Mouse (Mus musculus) kidney, postnatal 0 days (tissue): ENCODE results near the gene Psmd11. TPM values are rescaled to one million over a fixed set of nuclear protein-coding genes. Genes with fewer than 3 reads are reported as not detected.
"Not testable (repeated sequence)": the region's sequence is repeated elsewhere in the genome, so short reads cannot be mapped to it uniquely, and the experiment has no call there.

ENCODE experiments used
- ATAC-seq: fragments of 200-750 bp; cut with Nextera tagmentation; replicated peaks from 2 replicates; pipeline ENCODE4 v1.8.0; 2017; ENCODE audit warnings: low read depth, moderate number of reproducible peaks, moderate TSS enrichment, moderate library complexity; ENCODE audit not compliant: low FRiP score
- DNase-seq: peaks from one replicate; pipeline ENCODE4 v3.0.0-alpha.2; 2016; ENCODE audit warnings: low spot score
- H3K27ac ChIP-seq: fragments of 300-500 bp; sonication (generic); 2 replicates; pipeline ENCODE4 v1.5.1; 2014; ENCODE audit warnings: mild to moderate bottlenecking
- H3K27me3 ChIP-seq: fragments of 300-500 bp; sonication (generic); 2 replicates; pipeline ENCODE4 v1.6.1; 2014; ENCODE audit warnings: low read length, mixed read lengths; ENCODE audit not compliant: insufficient read depth
- H3K36me3 ChIP-seq: fragments of 300-500 bp; sonication (generic); 2 replicates; pipeline ENCODE4 v1.6.1; 2014; ENCODE audit warnings: low read length, mixed read lengths; ENCODE audit not compliant: insufficient read depth
- H3K4me1 ChIP-seq: fragments of 300-500 bp; sonication (generic); replicated peaks from 2 replicates; pipeline ENCODE4 v1.6.1; 2014; ENCODE audit warnings: antibody characterized with exemption, low read length, mixed read lengths; ENCODE audit not compliant: insufficient read depth
- H3K4me2 ChIP-seq: fragments of 300-500 bp; sonication (generic); 2 replicates; pipeline ENCODE4 v1.6.1; 2014; ENCODE audit warnings: mild to moderate bottlenecking, low read length, moderate library complexity, mixed read lengths
- H3K4me3 ChIP-seq: fragments of 300-500 bp; sonication (generic); replicated peaks from 2 replicates; pipeline ENCODE4 v1.5.1; 2014; ENCODE audit warnings: low read depth, low read length
- H3K9ac ChIP-seq: fragments of 300-500 bp; sonication (generic); 2 replicates; pipeline ENCODE4 v1.6.1; 2014; ENCODE audit warnings: low read depth, low read length
- H3K9me3 ChIP-seq: fragments of 300-500 bp; sonication (generic); replicated peaks from 2 replicates; pipeline ENCODE4 v1.6.1; 2016; ENCODE audit warnings: low read length, inconsistent platforms, mixed read lengths
- CTCF ChIP-seq: IDR thresholded peaks from 2 replicates; pipeline ENCODE4 v1.5.1; 2016; ENCODE audit warnings: antibody characterized with exemption, low read depth, mild to moderate bottlenecking, moderate library complexity
- WGBS: fragments of 180-500 bp; shearing (Covaris S2); extraction: QIAGEN DNeasy Blood & Tissue Kit; methylation state at CpG from one replicate; pipeline ENCODE4 v1.1.7; 2014; 5-methylcytosine and 5-hydroxymethylcytosine counted together
- polyA plus RNA-seq: library from polyadenylated mRNA; unstranded; fragments of >200 nt; fragmentation: Nextera tagmentation; extraction: Ambion mirVana; gene quantifications from 2 replicates; pipeline ENCODE4 v1.2.1, GENCODE M21; 2015

Psmd11 gene
- polyA plus RNA-seq: 249 and 281 TPM in 2 replicates

- H3K9ac ChIP-seq: peak within 1 kb of the TSS; percentile 97
- H3K4me1 ChIP-seq: no peaks in the 10 kb centered on the region
- peak; percentile 88 for TF ChIP-seq CTCF
- H3K27ac ChIP-seq: peak within 1 kb of the TSS; percentile 88
- no peaks in the 10 kb centered on the region for H3K27me3 ChIP-seq
- peak within 1 kb of the TSS; percentile 100 for H3K4me3 ChIP-seq
- H3K36me3 ChIP-seq: peaks cover 8% of the 10 kb centered on the region
- peak; percentile 99 for DNase-seq
- under 1% methylated on average over 57 of the region's 58 CpGs for WGBS
- ATAC-seq: peak; percentile 98
- H3K9me3 ChIP-seq: no peaks in the 10 kb centered on the region
- peak within 1 kb of the TSS; percentile 81 for H3K4me2 ChIP-seq
Measured at GRCm38 (mm10) chr11:80428381-80429008, at the start of gene Psmd11. TSS of gene Psmd11 (plus strand) at chr11:80428615.

- ATAC-seq, H3K27ac ChIP-seq, H3K9me3 ChIP-seq, H3K4me3 ChIP-seq, H3K4me1 ChIP-seq, H3K27me3 ChIP-seq, H3K36me3 ChIP-seq, H3K9ac ChIP-seq, DNase-seq, H3K4me2 ChIP-seq: not testable (repeated sequence)
- 94% methylated on average over 7 of the region's 7 CpGs for WGBS
Measured at GRCm38 (mm10) chr11:80379184-80379583, 49.2 kb upstream of the Psmd11 start.

GRCm38 (mm10) chr11:80382626-80383018 lies 45.8 kb upstream of the Psmd11 start:
- ATAC-seq: peak; percentile 17
- 4% methylated on average over 12 of the region's 12 CpGs for WGBS

DNA sequence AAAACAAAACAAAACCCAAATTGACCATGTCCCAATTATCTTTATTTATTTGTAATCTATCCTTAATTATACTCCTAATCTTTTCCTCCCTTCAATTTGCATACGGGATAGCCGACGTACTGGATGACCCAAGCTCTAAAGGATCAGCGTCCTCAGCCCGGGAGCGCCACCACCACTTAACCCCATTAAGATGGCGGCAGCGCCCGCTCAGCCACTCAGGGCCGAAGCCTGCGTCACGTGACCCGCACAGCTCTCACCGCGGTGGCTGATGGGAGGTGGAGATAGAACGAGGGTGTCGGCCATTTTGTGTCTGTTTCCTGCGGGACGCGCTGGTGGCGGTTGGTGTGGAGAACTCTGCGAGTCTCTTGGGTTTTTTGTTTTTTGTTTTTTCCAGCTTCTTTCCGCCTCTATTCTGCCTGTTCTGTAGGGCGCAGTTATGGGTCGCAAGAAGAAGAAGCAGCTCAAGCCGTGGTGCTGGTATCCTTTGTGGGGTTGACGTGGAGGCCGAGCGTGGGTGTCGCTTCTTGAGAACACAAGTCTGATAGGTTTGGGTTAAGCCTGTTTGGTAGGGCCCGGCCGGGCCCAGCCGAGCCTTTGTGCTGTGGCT lies 45.3 kb upstream of the Psmd11 start, which contains the start of gene Zfp207:
Gene Zfp207 (plus strand): TSS at position 261 of the 607 bp plus-strand sequence.
- peak; percentile 96 for ATAC-seq

More at GRCm38 (mm10) chr11:80382626-80383018, 45.8 kb upstream of the Psmd11 start:
- Histone ChIP-seq H3K9me3 (no peaks in the 10 kb centered on the region), H3K36me3 (peaks cover 3% of the 10 kb centered on the region; the same call in 1 of the 2 replicates), H3K27ac (peak overlapping the region; percentile 90), H3K27me3 (no peaks in the 10 kb centered on the region), H3K4me3 (peak overlapping the region; percentile 80), H3K4me1 (peaks cover 15% of the 10 kb centered on the region; the same call in 1 of the 2 replicates), H3K9ac (peak overlapping the region; percentile 87), H3K4me2 (peak overlapping the region; percentile 58)
- no peak for TF ChIP-seq CTCF
- peak; percentile 67 for DNase-seq

GRCm38 (mm10) chr11:80383626-80384046 lies 44.8 kb upstream of the Psmd11 start:
- peak overlapping the region; percentile 67 for H3K4me2 ChIP-seq
- ATAC-seq: 0 out of 2 replicates have a peak, but pooled peaks have one; percentile 11

More for the DNA sequence above, 45.3 kb upstream of the Psmd11 start, which contains the start of gene Zfp207:
- Histone ChIP-seq H3K27ac (peak within 1 kb of the TSS; percentile 90), H3K9ac (peak within 1 kb of the TSS; percentile 87), H3K4me3 (peak within 1 kb of the TSS; percentile 80), H3K27me3 (no peaks in the 10 kb centered on the region), H3K4me2 (peak within 1 kb of the TSS; percentile 67), H3K9me3 (no peaks in the 10 kb centered on the region), H3K4me1 (peaks cover 15% of the 10 kb centered on the region; the same call in 1 of the 2 replicates), H3K36me3 (peaks cover 6% of the 10 kb centered on the region)
- no peak; the same call in 1 of the 2 replicates for TF ChIP-seq CTCF
- under 1% methylated on average over 33 of the region's 33 CpGs for WGBS
- peak; percentile 99 for DNase-seq

DNA sequence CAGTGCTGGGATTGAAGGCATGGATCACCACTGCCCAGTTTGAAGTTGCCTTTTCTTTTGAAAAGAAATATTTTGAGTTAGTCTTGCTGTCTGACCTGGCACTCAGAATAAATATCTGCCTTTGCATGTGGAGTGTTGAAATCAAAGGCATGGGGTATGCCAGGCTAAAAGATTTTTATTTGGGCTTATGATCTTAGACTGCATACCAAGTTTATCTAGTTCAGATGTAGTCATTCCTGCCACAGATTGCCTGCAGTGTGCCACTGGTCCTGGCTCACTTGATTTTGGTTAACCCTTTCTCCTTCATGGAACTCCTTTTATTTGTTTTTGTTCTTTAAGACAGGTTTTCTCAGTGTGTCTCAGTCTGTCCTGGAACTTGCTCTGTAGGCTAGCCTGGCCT lies 44.0 kb upstream of the Psmd11 start:
- Histone ChIP-seq H3K36me3 (peaks cover 17% of the 10 kb centered on the region), H3K4me1 (peaks cover 15% of the 10 kb centered on the region; the same call in 1 of the 2 replicates), H3K4me3 (peak overlapping the region; percentile 80), H3K27me3 (no peaks in the 10 kb centered on the region), H3K27ac (no peak overlapping the region), H3K9me3 (no peaks in the 10 kb centered on the region), H3K9ac (peak overlapping the region; percentile 58), H3K4me2 (peak overlapping the region; percentile 67)
- ATAC-seq (no peak), DNase-seq (no peak)
- no peak for TF ChIP-seq CTCF

More at GRCm38 (mm10) chr11:80383626-80384046, 44.8 kb upstream of the Psmd11 start:
- Histone ChIP-seq H3K9ac (peak overlapping the region; percentile 87), H3K4me3 (peak overlapping the region; percentile 80), H3K36me3 (peaks cover 11% of the 10 kb centered on the region), H3K27ac (peak overlapping the region; percentile 90), H3K27me3 (no peaks in the 10 kb centered on the region), H3K9me3 (no peaks in the 10 kb centered on the region), H3K4me1 (peaks cover 15% of the 10 kb centered on the region; the same call in 1 of the 2 replicates)
- DNase-seq: peak; percentile 46
- no peak for TF ChIP-seq CTCF
- 0% methylated on average over 20 of the region's 20 CpGs for WGBS
